Comparison of ENCODE assay signal across 12 mouse cellular contexts in the genomic region with DNA sequence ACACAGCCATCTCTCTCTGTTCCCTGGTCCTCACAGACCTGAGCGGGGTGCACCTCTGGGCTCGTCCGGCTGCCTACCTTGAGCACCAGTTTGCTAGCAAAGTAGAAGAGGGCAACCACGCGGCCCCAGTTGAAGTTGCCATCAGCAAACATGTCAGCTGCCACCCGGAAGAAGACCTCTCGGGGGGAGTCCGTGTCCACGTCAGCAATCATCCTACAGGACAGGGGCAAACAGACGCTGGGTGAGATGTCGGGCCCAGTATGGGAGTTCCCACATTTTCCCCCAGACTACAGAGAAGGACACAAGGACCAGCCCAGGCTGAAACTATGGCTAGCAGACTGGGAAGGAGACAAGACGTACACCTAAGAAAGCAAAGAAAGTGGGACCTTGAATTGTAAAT. TPM values are rescaled to one million over a fixed set of nuclear protein-coding genes. Genes with fewer than 3 reads are reported as not detected.
DNase-seq lines count a peak whose midpoint lies in the region; ATAC-seq and TF ChIP-seq lines count a peak whose summit lies in the region.
"Had no signal": no experiment of that assay in that cellular context is flagged by ENCODE, and none has a peak within 500 bp of the region (broad histone marks: within the 10 kb centered on the region; RNA-seq: fewer than 3 reads in every experiment).

No protein-coding gene starts in this region.

- intact Hi-C loops in heart, postnatal 25 days (cut with DNase I) = no loop called here

- in situ Hi-C loops in ES-E14 (cut with MboI; ENCODE audit: low sequenced_read_pairs in 2 of 2, unreplicated experiment in 2 of 2) = no loop called here

- H3K27ac ChIP-seq in heart, embryonic 13.5 days (replicated peaks) = no peak overlapping the region
- peak overlapping the region; percentile 91; the same call in 1 of the 2 replicates for H3K27ac ChIP-seq in ES-E14 (ENCODE audit: insufficient read depth, low read depth, low read length, poor library complexity, severe bottlenecking)
- no peak overlapping the region for H3K27ac ChIP-seq in forebrain, embryonic 15.5 days (replicated peaks)
- 0 out of 2 replicates have a peak overlapping the region, but pooled peaks have one; percentile 9 for H3K27ac ChIP-seq in liver, embryonic 15.5 days (replicated peaks)

- peaks cover 42% of the 10 kb centered on the region for H3K36me3 ChIP-seq in heart, embryonic 13.5 days
- H3K36me3 ChIP-seq in ES-E14 (ENCODE audit: control insufficient read depth, insufficient read depth, low read length, poor library complexity, severe bottlenecking) = peaks cover 38% of the 10 kb centered on the region
- peaks cover 29% of the 10 kb centered on the region for H3K36me3 ChIP-seq in forebrain, embryonic 15.5 days
- H3K36me3 ChIP-seq in liver, embryonic 15.5 days (replicated peaks) = peaks cover 42% of the 10 kb centered on the region

- no peak for DNase-seq in heart, postnatal 25 days (ENCODE audit: low spot score)
- no peak for DNase-seq in ES-E14 (ENCODE audit: low read depth, low spot score)
- DNase-seq in T-cell, adult 2 months (ENCODE audit: low spot score) = no peak
- no peak for DNase-seq in natural killer cell, adult 2 months (ENCODE audit: low spot score in 2 of 2)
- DNase-seq in kidney, adult 18-20 months = no peak
- DNase-seq: spleen, adult 18-20 months had no signal

- no peaks in the 10 kb centered on the region for H3K27me3 ChIP-seq in heart, embryonic 13.5 days (replicated peaks)
- no peaks in the 10 kb centered on the region for H3K27me3 ChIP-seq in forebrain, embryonic 15.5 days
- H3K27me3 ChIP-seq in liver, embryonic 15.5 days = no peaks in the 10 kb centered on the region

- H3K9ac ChIP-seq in heart, embryonic 13.5 days = no peak overlapping the region
- peak overlapping the region; percentile 93; the same call in 1 of the 2 replicates for H3K9ac ChIP-seq in ES-E14 (ENCODE audit: insufficient read depth, low read depth, low read length, poor library complexity, severe bottlenecking)
- 0 out of 2 replicates have a peak overlapping the region, but pooled peaks have one; percentile 88 for H3K9ac ChIP-seq in forebrain, embryonic 15.5 days (replicated peaks)
- no peak overlapping the region for H3K9ac ChIP-seq in liver, embryonic 15.5 days

- H3K4me1 ChIP-seq in heart, embryonic 13.5 days = peaks cover 37% of the 10 kb centered on the region
- peaks cover 0 to 3% of the 10 kb centered on the region in 2 experiments; a peak in 2 of 4 replicates for H3K4me1 ChIP-seq in ES-E14 (ENCODE audit: control insufficient read depth in 2 of 2, insufficient read depth in 2 of 2, low read length in 2 of 2, poor library complexity in 1 of 2)
- peaks cover 34% of the 10 kb centered on the region for H3K4me1 ChIP-seq in forebrain, embryonic 15.5 days
- H3K4me1 ChIP-seq in liver, embryonic 15.5 days (replicated peaks) = peaks cover 58% of the 10 kb centered on the region

- H3K4me2 ChIP-seq in heart, embryonic 13.5 days = peak overlapping the region; percentile 90
- no peak overlapping the region; the same call in 1 of the 2 replicates for H3K4me2 ChIP-seq in forebrain, embryonic 15.5 days (replicated peaks)
- H3K4me2 ChIP-seq in liver, embryonic 15.5 days = peak overlapping the region; percentile 99

- no peak for ATAC-seq in heart, embryonic 13.5 days (ENCODE audit: extremely low read depth, insufficient number of reproducible peaks, low FRiP score, low TSS enrichment)
- ATAC-seq in forebrain, embryonic 15.5 days (replicated peaks) = no peak
- ATAC-seq in liver, embryonic 15.5 days (ENCODE audit: insufficient read depth) = no peak
- ATAC-seq: CD4-positive, CD25-positive, alpha-beta regulatory T cell, adult 4 months had no signal

- 92% methylated on average over 12 of the region's 12 CpGs for WGBS in heart, embryonic 13.5 days
- WGBS in forebrain, embryonic 15.5 days = 97% methylated on average over 12 of the region's 12 CpGs
- WGBS in liver, embryonic 15.5 days (ENCODE audit: insufficient replicate concordance) = 85% methylated on average over 12 of the region's 12 CpGs

- peak overlapping the region; percentile 69 for H3K4me3 ChIP-seq in heart, embryonic 13.5 days
- H3K4me3 ChIP-seq in ES-E14 (ENCODE audit: insufficient read depth in 1 of 2, low read depth in 1 of 2, low read length in 2 of 2, poor library complexity in 1 of 2, severe bottlenecking in 1 of 2) = peak overlapping the region; percentile 74 to 80
- H3K4me3 ChIP-seq in forebrain, embryonic 15.5 days = no peak overlapping the region
- peak overlapping the region; percentile 86; the same call in 1 of the 2 replicates for H3K4me3 ChIP-seq in liver, embryonic 15.5 days (replicated peaks)

- H3K9me3 ChIP-seq in heart, embryonic 13.5 days = no peaks in the 10 kb centered on the region
- H3K9me3 ChIP-seq in ES-E14 (ENCODE audit: control insufficient read depth, insufficient read depth, low read depth, low read length) = no peaks in the 10 kb centered on the region
- no peaks in the 10 kb centered on the region for H3K9me3 ChIP-seq in forebrain, embryonic 15.5 days
- H3K9me3 ChIP-seq in liver, embryonic 15.5 days (replicated peaks) = no peaks in the 10 kb centered on the region

TF ChIP-seq in ES-E14, 5 proteins besides CTCF, POLR2A, EP300 and RAD21:
- TF ChIP-seq ZC3H11A (IDR thresholded peaks at IDR 0.05; ENCODE audit: borderline replicate concordance, low read depth, low read length) (no peak), MAFK (IDR thresholded peaks at IDR 0.05; ENCODE audit: insufficient read depth, low read depth, low read length) (no peak), ZNF384 (IDR thresholded peaks at IDR 0.05; ENCODE audit: low read depth, low read length) (no peak), HCFC1 (IDR thresholded peaks at IDR 0.05; ENCODE audit: borderline replicate concordance, insufficient read depth, low read length) (no peak), CHD2 (IDR thresholded peaks at IDR 0.05; ENCODE audit: low read depth, low read length) (no peak)

RNA-seq across cellular contexts. Expression of gene Bax, which starts 1.6 kb away (rescaled TPM):
- polyA plus RNA-seq in heart, embryonic 13.5 days (2015; fragmentation: Nextera tagmentation; extraction: Ambion mirVana) = 124 and 139 TPM in 2 replicates
- 10 to 100 TPM; 24.7 to 26.7 TPM for total RNA-seq in heart, postnatal 25 days (2021)
- 388 and 591 TPM in 2 replicates for total RNA-seq in ES-E14 (2012; rRNA removed)
- polyA plus RNA-seq in forebrain, embryonic 15.5 days (2015; fragmentation: Nextera tagmentation; extraction: Ambion mirVana) = 288 and 289 TPM in 2 replicates
- polyA plus RNA-seq in liver, embryonic 15.5 days (2015; fragmentation: Nextera tagmentation; extraction: Ambion mirVana) = 70.3 and 71.4 TPM in 2 replicates

RNA-seq across cellular contexts. Expression of gene Ftl1, which starts 5.4 kb away (rescaled TPM):
- 5,089 and 5,516 TPM in 2 replicates for polyA plus RNA-seq in heart, embryonic 13.5 days (2015; fragmentation: Nextera tagmentation; extraction: Ambion mirVana)
- 100 to 1,000 TPM; 210 to 232 TPM for total RNA-seq in heart, postnatal 25 days (2021)
- total RNA-seq in ES-E14 (2012; rRNA removed) = 398 and 408 TPM in 2 replicates
- polyA plus RNA-seq in forebrain, embryonic 15.5 days (2015; fragmentation: Nextera tagmentation; extraction: Ambion mirVana) = 6,132 and 6,335 TPM in 2 replicates
- 6,104 and 6,562 TPM in 2 replicates for polyA plus RNA-seq in liver, embryonic 15.5 days (2015; fragmentation: Nextera tagmentation; extraction: Ambion mirVana)

RNA-seq across cellular contexts. Expression of gene Tulp2, which starts 16.6 kb away (rescaled TPM):
- 0.74 and 1.0 TPM in 2 replicates for polyA plus RNA-seq in heart, embryonic 13.5 days (2015; fragmentation: Nextera tagmentation; extraction: Ambion mirVana)
- not detected for total RNA-seq in heart, postnatal 25 days (2021)
- 2.6 TPM in 2 replicates for total RNA-seq in ES-E14 (2012; rRNA removed)
- polyA plus RNA-seq in forebrain, embryonic 15.5 days (2015; fragmentation: Nextera tagmentation; extraction: Ambion mirVana) = 0.14 and 0.18 TPM in 2 replicates
- 0.58 and 0.62 TPM in 2 replicates for polyA plus RNA-seq in liver, embryonic 15.5 days (2015; fragmentation: Nextera tagmentation; extraction: Ambion mirVana)
- total RNA-seq: left cerebral cortex, adult 8-10 months had no signal

RNA-seq across cellular contexts. Expression of gene Gm45808, which starts 21.5 kb away (rescaled TPM):
- not detected in 2 replicates for polyA plus RNA-seq in heart, embryonic 13.5 days (2015; fragmentation: Nextera tagmentation; extraction: Ambion mirVana)
- 1 to 10 TPM; 4.0 to 5.1 TPM for total RNA-seq in heart, postnatal 25 days (2021)
- 0.71 TPM in 1 of 2 replicates, not detected in the other for total RNA-seq in ES-E14 (2012; rRNA removed)
- polyA plus RNA-seq in forebrain, embryonic 15.5 days (2015; fragmentation: Nextera tagmentation; extraction: Ambion mirVana) = not detected in 2 replicates
- polyA plus RNA-seq in liver, embryonic 15.5 days (2015; fragmentation: Nextera tagmentation; extraction: Ambion mirVana) = not detected in 2 replicates
- polyA plus RNA-seq: neural tube, embryonic 14.5 days had no signal

RNA-seq across cellular contexts. Expression of gene Dhdh, which starts 23.5 kb away (rescaled TPM):
- polyA plus RNA-seq in heart, embryonic 13.5 days (2015; fragmentation: Nextera tagmentation; extraction: Ambion mirVana) = 3.9 TPM in 2 replicates
- 1 to 10 TPM; 5.9 to 6.7 TPM for total RNA-seq in heart, postnatal 25 days (2021)
- 3.6 and 5.3 TPM in 2 replicates for total RNA-seq in ES-E14 (2012; rRNA removed)
- 2.3 and 2.6 TPM in 2 replicates for polyA plus RNA-seq in forebrain, embryonic 15.5 days (2015; fragmentation: Nextera tagmentation; extraction: Ambion mirVana)
- 2.4 and 2.5 TPM in 2 replicates for polyA plus RNA-seq in liver, embryonic 15.5 days (2015; fragmentation: Nextera tagmentation; extraction: Ambion mirVana)

Comparison
In these comparisons a context has a peak if more than half of its experiments do, and no peak if none do; other contexts are left out.
1. H3K27ac ChIP-seq: peak in ES-E14 (single experiment) and liver, embryonic 15.5 days (single experiment); none in heart, embryonic 13.5 days (single experiment) and forebrain, embryonic 15.5 days (single experiment).
2. H3K9ac ChIP-seq: peak in ES-E14 (single experiment) and forebrain, embryonic 15.5 days (single experiment); none in heart, embryonic 13.5 days (single experiment) and liver, embryonic 15.5 days (single experiment).